Mouse (Mus musculus) embryonic facial prominence, embryonic 12.5 days (tissue): Measurements from ENCODE around the gene Epas1. TPM values are rescaled to one million over a fixed set of nuclear protein-coding genes. Genes with fewer than 3 reads are reported as not detected.

Experiments
- ATAC-seq: fragments of 200-750 bp; cut with Nextera tagmentation; 2 replicates; pipeline ENCODE4 v1.8.0; 2017; ENCODE audit not compliant: insufficient number of reproducible peaks, insufficient read depth, low FRiP score, low TSS enrichment
- H3K27ac ChIP-seq: fragments of 300-500 bp; sonication (generic); 2 replicates; pipeline ENCODE4 v1.5.1; 2016; ENCODE audit warnings: mild to moderate bottlenecking
- H3K27me3 ChIP-seq: fragments of 300-500 bp; sonication (generic); 2 replicates; pipeline ENCODE4 v1.6.1; 2016; ENCODE audit warnings: mild to moderate bottlenecking, moderate library complexity
- H3K36me3 ChIP-seq: fragments of 300-500 bp; sonication (generic); 2 replicates; pipeline ENCODE4 v1.6.1; 2016; ENCODE audit warnings: mild to moderate bottlenecking
- H3K4me1 ChIP-seq: fragments of 300-500 bp; sonication (generic); 2 replicates; pipeline ENCODE4 v1.6.1; 2016
- H3K4me2 ChIP-seq: fragments of 300-500 bp; sonication (generic); replicated peaks from 2 replicates; pipeline ENCODE4 v1.6.1; 2016; ENCODE audit warnings: mild to moderate bottlenecking, moderate library complexity
- H3K4me3 ChIP-seq: fragments of 300-500 bp; sonication (generic); 2 replicates; pipeline ENCODE4 v1.5.1; 2016; ENCODE audit warnings: mild to moderate bottlenecking
- H3K9ac ChIP-seq: fragments of 300-500 bp; sonication (generic); 2 replicates; pipeline ENCODE4 v1.6.1; 2016; ENCODE audit warnings: mild to moderate bottlenecking, moderate library complexity
- H3K9me3 ChIP-seq: fragments of 300-500 bp; sonication (generic); 2 replicates; pipeline ENCODE4 v1.6.1; 2016; ENCODE audit warnings: mild to moderate bottlenecking, moderate library complexity
- WGBS: fragments of 180-500 bp; shearing (Covaris S2); methylation state at CpG from one replicate; pipeline ENCODE4 v1.1.7; 2016; 5-methylcytosine and 5-hydroxymethylcytosine counted together
- polyA plus RNA-seq: library from polyadenylated mRNA; unstranded; fragments of >200 nt; fragmentation: Nextera tagmentation; extraction: Ambion mirVana; gene quantifications from 2 replicates; pipeline ENCODE4 v1.2.1, GENCODE M21; 2016

Gene Epas1
- polyA plus RNA-seq, 1 experiment from 2014 or later: 2.9 TPM

- H3K9me3 ChIP-seq: no peaks in the 10 kb centered on the region
- H3K4me3 ChIP-seq: no peak overlapping the region
- H3K4me2 ChIP-seq: no peak overlapping the region
- H3K27ac ChIP-seq: no peak overlapping the region
- H3K36me3 ChIP-seq: no peaks in the 10 kb centered on the region
- no peak overlapping the region for H3K9ac ChIP-seq
- 69% methylated on average over 8 of the region's 8 CpGs for WGBS
- no peak for ATAC-seq
- H3K27me3 ChIP-seq: no peaks in the 10 kb centered on the region
- H3K4me1 ChIP-seq: 0 out of 2 replicates have a peak, but pooled peaks cover 5% of the 10 kb centered on the region
Observed at GRCm38 (mm10) chr17:86798460-86798859, 45.0 kb downstream of the Epas1 start.

- WGBS: 84% methylated on average over 11 of the region's 11 CpGs
- ATAC-seq: no peak
- H3K27ac ChIP-seq: no peak overlapping the region
- no peaks in the 10 kb centered on the region for H3K36me3 ChIP-seq
- 0 out of 2 replicates have a peak, but pooled peaks cover 5% of the 10 kb centered on the region for H3K4me1 ChIP-seq
- no peak overlapping the region for H3K4me2 ChIP-seq
- H3K9ac ChIP-seq: no peak overlapping the region
- H3K9me3 ChIP-seq: no peaks in the 10 kb centered on the region
- no peak overlapping the region for H3K4me3 ChIP-seq
- no peaks in the 10 kb centered on the region for H3K27me3 ChIP-seq
Observed at GRCm38 (mm10) chr17:86798951-86799350, 45.5 kb downstream of the Epas1 start.

- H3K4me3 ChIP-seq: no peak overlapping the region
- no peaks in the 10 kb centered on the region for H3K36me3 ChIP-seq
- no peaks in the 10 kb centered on the region for H3K27me3 ChIP-seq
- 0 out of 2 replicates have a peak, but pooled peaks cover 5% of the 10 kb centered on the region for H3K4me1 ChIP-seq
- no peak overlapping the region for H3K27ac ChIP-seq
- H3K9me3 ChIP-seq: no peaks in the 10 kb centered on the region
- no peak overlapping the region for H3K9ac ChIP-seq
- no peak for ATAC-seq
- 60% methylated on average over 12 of the region's 12 CpGs for WGBS
- no peak overlapping the region for H3K4me2 ChIP-seq
Observed at GRCm38 (mm10) chr17:86800535-86800934, 47.0 kb downstream of the Epas1 start.

GRCm38 (mm10) chr17:86801213-86801815 is 47.8 kb downstream of the Epas1 start:
- H3K4me3 ChIP-seq: no peak overlapping the region
- H3K9me3 ChIP-seq: no peaks in the 10 kb centered on the region
- no peak overlapping the region for H3K4me2 ChIP-seq
- no peak overlapping the region for H3K9ac ChIP-seq
- H3K27me3 ChIP-seq: no peaks in the 10 kb centered on the region
- H3K36me3 ChIP-seq: no peaks in the 10 kb centered on the region
- peak overlapping the region; percentile 42; the same call in 1 of the 2 replicates for H3K27ac ChIP-seq
- H3K4me1 ChIP-seq: 0 out of 2 replicates have a peak, but pooled peaks cover 5% of the 10 kb centered on the region
- no peak for ATAC-seq
- 77% methylated on average over 11 of the region's 11 CpGs for WGBS

- Histone ChIP-seq H3K36me3 (no peaks in the 10 kb centered on the region), H3K9ac (no peak overlapping the region), H3K9me3 (no peaks in the 10 kb centered on the region), H3K27ac (peak overlapping the region; percentile 42; the same call in 1 of the 2 replicates), H3K4me3 (no peak overlapping the region), H3K4me2 (no peak overlapping the region), H3K27me3 (no peaks in the 10 kb centered on the region), H3K4me1 (0 out of 2 replicates have a peak, but pooled peaks cover 5% of the 10 kb centered on the region)
- WGBS: 62% methylated on average over 9 of the region's 9 CpGs
- no peak for ATAC-seq
Observed at GRCm38 (mm10) chr17:86801876-86802275, 48.4 kb downstream of the Epas1 start.

GRCm38 (mm10) chr17:86802351-86802985 is 49.0 kb downstream of the Epas1 start:
- Histone ChIP-seq H3K36me3 (no peaks in the 10 kb centered on the region), H3K9ac (no peak overlapping the region), H3K9me3 (no peaks in the 10 kb centered on the region), H3K4me1 (0 out of 2 replicates have a peak, but pooled peaks cover 5% of the 10 kb centered on the region), H3K27ac (no peak overlapping the region), H3K4me2 (no peak overlapping the region), H3K4me3 (no peak overlapping the region), H3K27me3 (no peaks in the 10 kb centered on the region)
- ATAC-seq: no peak
- WGBS: 67% methylated on average over 9 of the region's 9 CpGs

- no peaks in the 10 kb centered on the region for H3K27me3 ChIP-seq
- H3K4me1 ChIP-seq: 0 out of 2 replicates have a peak, but pooled peaks cover 5% of the 10 kb centered on the region
- H3K4me3 ChIP-seq: no peak overlapping the region
- H3K9ac ChIP-seq: no peak overlapping the region
- H3K27ac ChIP-seq: no peak overlapping the region
- 76% methylated on average over 10 of the region's 10 CpGs for WGBS
- H3K9me3 ChIP-seq: no peaks in the 10 kb centered on the region
- H3K36me3 ChIP-seq: no peaks in the 10 kb centered on the region
- ATAC-seq: no peak
- H3K4me2 ChIP-seq: no peak overlapping the region
Observed at GRCm38 (mm10) chr17:86803147-86803546, 49.6 kb downstream of the Epas1 start.

- H3K4me2 ChIP-seq: no peak overlapping the region
- no peaks in the 10 kb centered on the region for H3K9me3 ChIP-seq
- no peak overlapping the region for H3K27ac ChIP-seq
- no peak overlapping the region for H3K4me3 ChIP-seq
- WGBS: 85% methylated on average over 5 of the region's 5 CpGs
- no peaks in the 10 kb centered on the region for H3K27me3 ChIP-seq
- no peak for ATAC-seq
- 0 out of 2 replicates have a peak, but pooled peaks cover 5% of the 10 kb centered on the region for H3K4me1 ChIP-seq
- no peak overlapping the region for H3K9ac ChIP-seq
- no peaks in the 10 kb centered on the region for H3K36me3 ChIP-seq
Observed at GRCm38 (mm10) chr17:86803653-86804052, 50.2 kb downstream of the Epas1 start.

- Histone ChIP-seq H3K27me3 (no peaks in the 10 kb centered on the region), H3K4me1 (no peaks in the 10 kb centered on the region; the same call in 1 of the 2 replicates), H3K36me3 (no peaks in the 10 kb centered on the region), H3K4me3 (no peak overlapping the region), H3K27ac (no peak overlapping the region), H3K4me2 (no peak overlapping the region), H3K9ac (no peak overlapping the region), H3K9me3 (no peaks in the 10 kb centered on the region)
- 0% methylated on average over 4 of the region's 4 CpGs for WGBS
- no peak for ATAC-seq
Observed at GRCm38 (mm10) chr17:86812029-86812428, 58.5 kb downstream of the Epas1 start.

GRCm38 (mm10) chr17:86814320-86814719 is 60.8 kb downstream of the Epas1 start:
- Histone ChIP-seq H3K4me2 (no peak overlapping the region), H3K4me1 (no peaks in the 10 kb centered on the region; the same call in 1 of the 2 replicates), H3K27ac (no peak overlapping the region), H3K9me3 (no peaks in the 10 kb centered on the region), H3K4me3 (no peak overlapping the region), H3K36me3 (no peaks in the 10 kb centered on the region), H3K27me3 (no peaks in the 10 kb centered on the region), H3K9ac (no peak overlapping the region)
- 36% methylated on average over 1 of the region's 1 CpGs for WGBS
- no peak for ATAC-seq

GRCm38 (mm10) chr17:86815016-86815865 is 61.7 kb downstream of the Epas1 start:
- Histone ChIP-seq H3K27ac (no peak overlapping the region), H3K4me1 (peaks cover 5% of the 10 kb centered on the region; the same call in 1 of the 2 replicates), H3K36me3 (no peaks in the 10 kb centered on the region), H3K4me3 (no peak overlapping the region), H3K27me3 (no peaks in the 10 kb centered on the region), H3K4me2 (no peak overlapping the region), H3K9ac (no peak overlapping the region), H3K9me3 (no peaks in the 10 kb centered on the region)
- 79% methylated on average over 24 of the region's 24 CpGs for WGBS
- no peak for ATAC-seq
